Mouse (Mus musculus) layer of hippocampus, adult 6 months (tissue): ENCODE results near the gene Arf3. TPM values are rescaled to one million over a fixed set of nuclear protein-coding genes. Genes with fewer than 3 reads are reported as not detected.

ENCODE experiments used
- long read RNA-seq, 2 experiments: library from polyadenylated mRNA; unstranded; transcript quantifications; one replicate each; pipeline ENCODE4 v2.0.0; 2019 to 2020
- polyA plus RNA-seq: library from polyadenylated mRNA; unstranded; fragments of <200 nt; fragmentation: Nextera tagmentation; gene quantifications from 2 replicates; pipeline ENCODE4 v1.2.3, GENCODE M21; 2021

Gene Arf3
- polyA plus RNA-seq, result 93.9 and 99.4 TPM in 2 replicates
- long read RNA-seq, experiment 1, full-length matches to known transcripts, result 26 of 367 reads
- long read RNA-seq, experiment 1, partial matches to known transcripts, result 33 of 367 reads
- long read RNA-seq, experiment 1, other reads (novel, unspliced or antisense), result 308 of 367 reads
- long read RNA-seq, experiment 2, full-length matches to known transcripts, result 280 of 752 reads
- long read RNA-seq, experiment 2, partial matches to known transcripts, result 82 of 752 reads
- long read RNA-seq, experiment 2, other reads (novel, unspliced or antisense), result 390 of 752 reads

DNA sequence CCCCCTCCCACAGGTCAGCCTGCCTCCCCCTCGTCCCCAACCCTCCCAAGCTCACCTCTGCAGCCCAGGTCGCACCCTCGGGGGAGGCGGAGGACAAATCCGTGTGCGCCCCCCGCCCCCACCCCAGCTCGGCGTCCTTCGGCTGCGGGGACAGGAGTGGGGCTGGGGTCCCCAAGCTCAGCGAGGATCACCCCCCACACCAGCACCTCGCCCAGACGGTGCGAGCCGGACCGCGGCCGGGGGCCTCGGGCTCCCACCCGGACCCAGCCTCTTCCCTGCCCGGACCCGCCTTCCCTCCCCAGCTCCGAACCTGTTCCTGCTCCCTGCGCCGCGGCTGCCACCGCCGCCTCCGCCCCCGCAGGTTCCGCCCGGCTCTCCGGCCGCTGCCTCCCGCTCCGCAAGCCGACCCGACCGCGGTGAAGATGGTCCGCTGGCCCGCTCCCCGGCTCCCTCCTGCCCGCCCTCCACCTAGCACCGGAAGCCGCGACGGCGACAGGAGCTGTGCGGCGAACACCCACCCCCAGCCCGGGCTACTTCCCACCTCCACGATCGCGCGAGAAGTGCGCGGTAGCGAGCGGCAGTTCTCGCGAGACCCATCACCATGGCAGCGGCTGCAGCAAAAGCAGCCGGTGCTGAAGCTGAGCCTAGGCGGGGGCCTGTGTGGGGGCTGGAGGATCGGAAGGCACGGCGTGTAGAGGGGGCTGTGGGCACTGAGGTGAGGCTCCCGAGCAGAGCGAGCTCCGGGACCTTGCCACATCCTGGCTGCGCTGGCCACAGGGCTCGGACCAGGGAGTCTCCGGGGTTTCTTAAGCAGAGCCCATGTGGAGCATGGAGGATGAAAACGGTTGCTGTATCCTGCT is at the start of gene Arf3:
Arf3 (minus strand) TSS at position 545 of the 860 bp plus-strand sequence.

DNA sequence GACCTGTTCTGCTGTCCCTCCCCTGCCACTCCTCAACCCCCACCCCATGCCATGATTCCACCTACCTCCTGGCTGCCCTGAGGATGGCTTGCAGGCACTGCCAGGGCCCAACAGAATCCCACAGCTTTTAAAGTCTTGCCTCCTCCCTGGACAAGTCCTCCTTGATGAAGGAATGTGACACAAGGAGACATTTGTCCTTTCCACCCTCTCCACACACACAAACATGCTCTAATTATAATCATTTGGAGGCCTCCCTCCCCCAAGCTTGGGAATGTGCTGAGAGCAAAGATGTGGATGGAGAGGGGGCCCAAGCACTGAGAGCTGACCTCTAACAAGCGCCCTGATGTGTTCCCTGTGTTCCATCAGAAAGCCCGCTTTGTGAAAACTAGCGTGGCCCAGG is 46.4 kb upstream of the Arf3 start, which contains the start of gene Ddn:
Ddn (minus strand) TSS at position 101 of the 400 bp plus-strand sequence.

DNA sequence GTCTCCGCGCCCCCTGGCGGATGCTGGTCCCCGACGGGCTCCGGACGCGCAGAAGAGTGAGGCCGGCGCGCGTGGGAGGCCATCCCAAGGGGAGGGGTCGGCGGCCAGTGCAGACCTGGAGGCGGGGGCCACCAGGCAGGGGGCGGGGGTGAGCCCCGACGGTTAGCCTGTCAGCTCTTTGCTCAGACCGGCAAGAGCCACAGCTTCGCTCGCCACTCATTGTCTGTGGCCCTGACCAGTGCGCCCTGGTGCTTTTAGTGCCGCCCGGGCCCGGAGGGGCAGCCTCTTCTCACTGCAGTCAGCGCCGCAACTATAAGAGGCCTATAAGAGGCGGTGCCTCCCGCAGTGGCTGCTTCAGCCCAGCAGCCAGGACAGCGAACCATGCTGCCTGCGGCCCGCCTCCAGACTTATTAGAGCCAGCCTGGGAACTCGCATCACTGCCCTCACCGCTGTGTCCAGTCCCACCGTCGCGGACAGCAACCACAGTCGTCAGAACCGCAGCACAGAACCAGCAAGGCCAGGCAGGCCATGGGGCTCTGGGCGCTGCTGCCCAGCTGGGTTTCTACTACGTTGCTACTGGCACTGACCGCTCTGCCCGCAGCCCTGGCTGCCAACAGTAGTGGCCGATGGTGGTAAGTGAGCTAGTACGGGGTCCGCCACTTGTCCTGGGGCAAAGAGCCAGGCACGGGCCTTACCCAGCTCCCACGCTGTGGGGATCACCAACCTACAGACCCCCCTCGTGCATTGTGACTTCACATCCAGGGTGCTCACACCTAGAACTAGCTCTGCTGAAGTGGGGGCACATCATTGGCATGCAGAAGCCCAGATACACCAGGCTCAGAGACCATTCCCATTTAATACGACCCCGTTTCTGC is 26.9 kb upstream of the Arf3 start, which contains the start of gene Wnt1:
Wnt1 (plus strand) TSS at position 197 of the 875 bp plus-strand sequence.

DNA sequence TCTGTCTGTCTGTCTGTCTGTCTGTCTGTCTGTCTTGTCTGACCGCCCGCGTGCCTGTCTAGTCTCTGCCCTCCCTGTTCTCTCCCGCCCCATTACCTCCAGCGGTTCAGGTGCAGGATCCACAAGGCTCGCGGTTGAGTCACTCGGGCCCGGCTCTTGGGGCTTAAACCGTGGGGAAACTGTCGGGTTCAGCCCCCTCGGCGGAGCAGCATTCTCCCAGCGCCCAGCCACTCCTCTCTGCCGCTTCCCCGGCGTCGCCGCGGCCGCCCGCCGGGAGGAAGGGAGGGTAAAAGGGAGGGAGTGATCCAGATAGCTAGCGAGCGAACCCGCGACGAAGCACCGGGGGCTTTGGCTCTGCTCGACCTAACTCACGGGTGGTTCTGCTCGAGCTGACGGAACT is 14.7 kb upstream of the Arf3 start, which contains the start of gene Wnt10b:
Wnt10b (minus strand) TSS at position 389 of the 400 bp plus-strand sequence.

DNA sequence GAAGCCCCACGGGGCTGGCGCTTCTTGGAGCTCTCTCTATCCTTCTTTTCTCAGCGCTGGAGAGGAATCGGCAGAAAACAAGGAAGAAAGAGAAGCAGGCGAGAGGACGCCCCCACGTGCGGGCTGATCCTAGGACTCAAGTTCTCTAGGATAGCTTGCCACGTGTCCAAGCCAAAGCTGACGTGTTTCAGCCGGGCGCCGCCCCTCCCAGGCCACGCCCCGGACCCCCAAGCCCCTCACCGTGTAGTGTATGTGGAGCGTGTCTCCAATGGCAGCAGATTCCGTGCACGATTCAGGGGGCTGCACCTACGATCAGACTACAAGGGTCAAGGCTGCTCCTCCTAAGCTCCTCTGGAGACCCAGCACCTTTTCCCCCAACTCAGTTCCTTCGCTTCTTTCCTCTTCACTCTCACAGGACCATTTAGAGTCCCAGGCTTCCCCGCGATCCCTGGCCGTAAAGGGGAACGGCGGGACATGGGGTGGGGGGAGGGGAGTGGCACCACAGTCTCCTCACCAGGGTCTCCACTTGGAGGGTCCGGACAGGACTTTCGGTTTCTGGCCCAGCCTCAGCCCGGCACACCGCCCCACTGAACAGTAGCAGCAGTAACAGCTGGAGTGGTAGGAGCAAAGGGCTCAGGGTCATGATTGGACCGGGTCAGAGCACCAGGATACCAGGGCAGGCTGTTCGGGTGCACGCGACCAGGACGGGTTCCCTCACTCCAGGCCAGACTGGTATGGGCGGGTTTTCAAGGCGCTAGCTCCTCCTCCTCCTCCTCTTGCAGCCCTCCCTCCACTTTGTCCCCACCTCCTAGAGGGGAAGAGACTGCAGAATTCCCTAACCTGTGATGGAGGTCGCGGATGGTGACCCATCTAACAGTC is 35.3 kb downstream of the Arf3 start, which contains the start of gene Fkbp11:
Fkbp11 (minus strand) TSS at position 756 of the 879 bp plus-strand sequence.

DNA sequence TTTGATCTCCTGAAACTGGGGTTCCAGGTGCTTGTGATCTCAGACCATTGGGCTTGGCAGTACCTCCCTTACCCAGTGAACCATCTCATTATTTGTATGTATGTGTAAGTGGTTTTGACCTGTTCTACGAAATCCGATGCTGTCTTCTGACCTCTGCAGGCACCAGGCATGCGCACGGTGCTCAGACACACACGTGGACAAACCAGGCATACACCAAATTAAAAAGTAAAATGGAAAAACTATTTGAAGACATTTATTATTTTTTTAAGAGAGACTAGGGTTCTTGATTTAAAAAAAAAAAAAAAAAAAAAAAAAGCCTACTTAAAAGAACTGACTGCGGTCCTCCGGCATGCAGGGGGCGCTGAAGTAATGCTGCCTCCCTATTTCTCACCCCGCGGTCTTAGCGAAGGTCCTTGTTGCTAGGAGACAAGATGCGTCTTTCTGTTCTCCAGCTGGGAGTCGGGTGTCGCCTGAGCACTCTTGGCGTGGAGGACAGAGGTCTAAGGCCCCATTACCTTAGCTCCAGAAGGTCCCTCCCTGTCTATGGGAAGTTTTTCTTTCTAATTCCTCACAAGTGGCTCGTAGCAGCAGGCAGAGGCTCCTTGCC is 55.1 kb downstream of the Arf3 start, which contains the start of gene Ccdc65:
Ccdc65 (plus strand) TSS at position 442 of the 607 bp plus-strand sequence.

Other genes starting within 250 kb of the Arf3 start
- 40.8 and 44.3 TPM in 2 replicates for gene Kansl2, start 228.9 kb downstream of the Arf3 start, polyA plus RNA-seq
- gene Ccnt1, start 192.3 kb downstream of the Arf3 start, polyA plus RNA-seq, result 21.9 and 24.8 TPM in 2 replicates
- gene 4930415O20Rik, start 192.2 kb downstream of the Arf3 start, polyA plus RNA-seq, result 0.30 TPM in 1 of 2 replicates, not detected in the other
- 3.9 and 4.7 TPM in 2 replicates for gene Adcy6, start 153.1 kb downstream of the Arf3 start, polyA plus RNA-seq
- gene Cacnb3, start 132.4 kb downstream of the Arf3 start, polyA plus RNA-seq, result 44.4 and 44.8 TPM in 2 replicates
- 19.6 and 27.9 TPM in 2 replicates for gene Ddx23, start 100.3 kb downstream of the Arf3 start, polyA plus RNA-seq
- gene Rnd1, start 85.8 kb downstream of the Arf3 start, polyA plus RNA-seq, result 4.3 and 4.9 TPM in 2 replicates
- gene Ccdc65, start 55.0 kb downstream of the Arf3 start, polyA plus RNA-seq, result 8.4 and 9.0 TPM in 2 replicates
- 3.1 and 4.6 TPM in 2 replicates for gene Fkbp11, start 35.0 kb downstream of the Arf3 start, polyA plus RNA-seq
- not detected in 2 replicates for gene Wnt10b, start 14.9 kb upstream of the Arf3 start, polyA plus RNA-seq
- 0.72 and 1.0 TPM in 2 replicates for gene Wnt1, start 26.6 kb upstream of the Arf3 start, polyA plus RNA-seq
- gene Ddn, start 46.3 kb upstream of the Arf3 start, polyA plus RNA-seq, result 118 TPM in 2 replicates
- 66.5 and 71.5 TPM in 2 replicates for gene Prkag1, start 68.3 kb upstream of the Arf3 start, polyA plus RNA-seq
- gene Kmt2d, start 108.0 kb upstream of the Arf3 start, polyA plus RNA-seq, result 18.0 and 18.2 TPM in 2 replicates
- 6.5 and 10.1 TPM in 2 replicates for gene Rhebl1, start 131.3 kb upstream of the Arf3 start, polyA plus RNA-seq
- 0.08 and 0.19 TPM in 2 replicates for gene Dhh, start 135.3 kb upstream of the Arf3 start, polyA plus RNA-seq
- 0.29 and 1.7 TPM in 2 replicates for gene Lmbr1l, start 155.0 kb upstream of the Arf3 start, polyA plus RNA-seq
- gene Tuba1b, start 171.4 kb upstream of the Arf3 start, polyA plus RNA-seq, result 1,496 and 1,539 TPM in 2 replicates
- 0.53 TPM in 1 of 2 replicates, not detected in the other for gene Gm49450, start 190.3 kb upstream of the Arf3 start, polyA plus RNA-seq
- gene Tuba1a, start 190.5 kb upstream of the Arf3 start, polyA plus RNA-seq, result 3,348 and 3,759 TPM in 2 replicates